Mouse (Mus musculus): Measurements from ENCODE around the gene Grhl1. TPM values are rescaled to one million over a fixed set of nuclear protein-coding genes. Genes with fewer than 3 reads are reported as not detected.
"Not testable (repeated sequence)": the region's sequence is repeated elsewhere in the genome, so short reads cannot be mapped to it uniquely, and the experiment has no call there.

Gene Grhl1
- 3.9 and 4.5 TPM in 2 replicates for polyA plus RNA-seq (2016; fragmentation: Nextera tagmentation; extraction: Ambion mirVana)

DNA sequence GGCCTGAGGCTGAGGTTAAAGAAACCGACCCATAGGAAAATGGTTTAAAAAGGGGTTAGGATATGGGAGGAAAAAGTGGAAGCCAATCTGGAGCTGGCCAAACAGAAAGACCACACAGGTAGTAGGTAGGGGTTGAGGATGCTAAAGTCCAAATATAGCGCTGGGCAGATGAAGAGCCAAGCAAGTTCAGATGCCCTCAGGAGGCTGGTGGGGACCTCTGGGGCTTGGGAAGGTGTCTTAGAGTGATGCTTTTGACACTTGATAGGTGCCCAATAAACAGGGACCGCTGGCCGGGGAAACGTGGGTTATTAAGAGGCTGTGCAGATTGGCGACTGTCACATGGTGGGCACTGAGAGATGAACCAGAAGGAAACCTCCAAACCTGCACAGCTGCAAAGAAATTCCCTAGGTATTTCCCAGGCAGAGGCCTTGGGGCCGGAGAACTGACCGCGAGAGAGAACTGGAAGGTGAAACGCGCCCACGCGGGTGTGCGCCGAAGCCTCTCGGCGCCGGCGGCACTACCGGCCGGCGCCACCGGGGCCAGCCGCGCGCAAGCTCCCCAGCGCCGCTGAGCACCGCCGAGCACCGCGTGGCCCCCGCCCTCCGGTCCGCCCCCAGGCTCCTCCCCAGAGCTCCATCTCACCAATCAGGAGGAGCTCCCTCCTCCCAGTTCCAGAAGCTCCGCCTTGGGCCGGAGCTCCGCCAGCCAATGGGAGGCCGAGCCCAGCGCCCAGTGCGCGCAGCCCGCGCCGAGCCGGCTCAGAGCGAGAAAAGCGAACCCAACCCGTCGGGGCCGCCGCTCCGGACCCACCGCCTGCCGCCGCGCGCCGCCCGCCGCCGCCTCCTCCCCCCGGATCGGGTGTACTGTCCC lies at the start of gene Grhl1:
TSS of gene Grhl1 (plus strand) at position 761 of the 870 bp plus-strand sequence.
- peak within 1 kb of the TSS; percentile 63 for H3K27ac ChIP-seq (ENCODE audit: poor library complexity, severe bottlenecking)
- peak within 1 kb of the TSS; percentile 86 for H3K4me2 ChIP-seq
- 1% methylated on average over 64 of the region's 64 CpGs for WGBS
- peak within 1 kb of the TSS; percentile 74 for H3K9ac ChIP-seq
- H3K9me3 ChIP-seq (replicated peaks) = no peaks in the 10 kb centered on the region
- peak; percentile 100 for ATAC-seq (ENCODE audit: insufficient number of reproducible peaks, low FRiP score)
- H3K36me3 ChIP-seq = peaks cover 2% of the 10 kb centered on the region
- peaks cover 13% of the 10 kb centered on the region for H3K27me3 ChIP-seq (replicated peaks)
- H3K4me1 ChIP-seq (replicated peaks) = peaks cover 20% of the 10 kb centered on the region
- H3K4me3 ChIP-seq = peak within 1 kb of the TSS; percentile 71

DNA sequence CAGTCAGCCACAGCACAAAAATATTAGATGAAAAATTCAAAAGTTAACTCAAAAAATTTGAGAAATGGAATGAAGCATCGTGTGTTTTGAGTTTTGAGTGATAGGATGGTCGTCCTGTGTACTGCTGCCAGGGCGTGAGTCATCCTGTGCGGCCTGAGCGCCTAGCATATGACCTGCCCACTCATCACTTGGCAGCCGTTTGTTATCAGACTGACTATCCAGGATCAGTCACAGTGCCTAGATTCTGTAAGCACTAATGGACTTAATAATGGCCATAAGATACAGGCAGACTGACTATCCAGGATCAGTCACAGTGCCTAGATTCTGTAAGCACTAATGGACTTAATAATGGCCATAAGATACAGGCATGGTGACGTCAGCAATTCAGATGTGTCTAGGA lies 47.0 kb upstream of the Grhl1 start:
- not testable (repeated sequence) for H3K27me3 ChIP-seq (replicated peaks); H3K9me3 ChIP-seq (replicated peaks); H3K4me1 ChIP-seq (replicated peaks); H3K4me2 ChIP-seq; ATAC-seq (ENCODE audit: insufficient number of reproducible peaks, low FRiP score); H3K27ac ChIP-seq (ENCODE audit: poor library complexity, severe bottlenecking); H3K4me3 ChIP-seq; H3K9ac ChIP-seq
- H3K36me3 ChIP-seq = peaks cover 19% of the 10 kb centered on the region
- 67% methylated on average over 7 of the region's 7 CpGs for WGBS

GRCm38 (mm10) chr12:24536390-24536789 lies 35.7 kb upstream of the Grhl1 start:
- ATAC-seq (ENCODE audit: insufficient number of reproducible peaks, low FRiP score) = no peak
- peaks cover 6% of the 10 kb centered on the region; the same call in 1 of the 2 replicates for H3K4me1 ChIP-seq (replicated peaks)
- WGBS = 53% methylated on average over 5 of the region's 5 CpGs
- H3K4me3 ChIP-seq = no peak overlapping the region
- H3K36me3 ChIP-seq = peaks cover 11% of the 10 kb centered on the region
- H3K4me2 ChIP-seq = no peak overlapping the region
- H3K27ac ChIP-seq (ENCODE audit: poor library complexity, severe bottlenecking) = no peak overlapping the region
- H3K9me3 ChIP-seq (replicated peaks) = no peaks in the 10 kb centered on the region
- no peaks in the 10 kb centered on the region for H3K27me3 ChIP-seq (replicated peaks)
- no peak overlapping the region for H3K9ac ChIP-seq

- H3K4me1 ChIP-seq (replicated peaks) = peaks cover 6% of the 10 kb centered on the region; the same call in 1 of the 2 replicates
- 75% methylated on average over 2 of the region's 2 CpGs for WGBS
- H3K27ac ChIP-seq (ENCODE audit: poor library complexity, severe bottlenecking) = no peak overlapping the region
- no peak overlapping the region for H3K4me3 ChIP-seq
- H3K9ac ChIP-seq = no peak overlapping the region
- H3K27me3 ChIP-seq (replicated peaks) = no peaks in the 10 kb centered on the region
- H3K4me2 ChIP-seq = no peak overlapping the region
- peaks cover 6% of the 10 kb centered on the region for H3K36me3 ChIP-seq
- ATAC-seq (ENCODE audit: insufficient number of reproducible peaks, low FRiP score) = no peak
- H3K9me3 ChIP-seq (replicated peaks) = no peaks in the 10 kb centered on the region
Observed at GRCm38 (mm10) chr12:24537201-24537600, 34.9 kb upstream of the Grhl1 start.

GRCm38 (mm10) chr12:24537965-24538364 lies 34.1 kb upstream of the Grhl1 start:
- Histone ChIP-seq H3K4me2 (no peak overlapping the region), H3K9me3 (replicated peaks) (no peaks in the 10 kb centered on the region), H3K9ac (no peak overlapping the region), H3K36me3 (peaks cover 3% of the 10 kb centered on the region), H3K27ac (ENCODE audit: poor library complexity, severe bottlenecking) (no peak overlapping the region), H3K4me1 (replicated peaks) (peaks cover 6% of the 10 kb centered on the region; the same call in 1 of the 2 replicates), H3K4me3 (no peak overlapping the region), H3K27me3 (replicated peaks) (no peaks in the 10 kb centered on the region)
- WGBS = 53% methylated on average over 4 of the region's 4 CpGs
- no peak for ATAC-seq (ENCODE audit: insufficient number of reproducible peaks, low FRiP score)

- H3K4me1 ChIP-seq (replicated peaks) = 0 out of 2 replicates have a peak, but pooled peaks cover 3% of the 10 kb centered on the region
- no peak overlapping the region for H3K27ac ChIP-seq (ENCODE audit: poor library complexity, severe bottlenecking)
- peaks cover 13% of the 10 kb centered on the region for H3K36me3 ChIP-seq
- no peak overlapping the region for H3K4me2 ChIP-seq
- ATAC-seq (ENCODE audit: insufficient number of reproducible peaks, low FRiP score) = no peak
- no peaks in the 10 kb centered on the region for H3K27me3 ChIP-seq (replicated peaks)
- H3K9ac ChIP-seq = no peak overlapping the region
- WGBS = 79% methylated on average over 16 of the region's 16 CpGs
- no peak overlapping the region for H3K4me3 ChIP-seq
- H3K9me3 ChIP-seq (replicated peaks) = no peaks in the 10 kb centered on the region
Observed at GRCm38 (mm10) chr12:24541426-24542154, 30.5 kb upstream of the Grhl1 start.

DNA sequence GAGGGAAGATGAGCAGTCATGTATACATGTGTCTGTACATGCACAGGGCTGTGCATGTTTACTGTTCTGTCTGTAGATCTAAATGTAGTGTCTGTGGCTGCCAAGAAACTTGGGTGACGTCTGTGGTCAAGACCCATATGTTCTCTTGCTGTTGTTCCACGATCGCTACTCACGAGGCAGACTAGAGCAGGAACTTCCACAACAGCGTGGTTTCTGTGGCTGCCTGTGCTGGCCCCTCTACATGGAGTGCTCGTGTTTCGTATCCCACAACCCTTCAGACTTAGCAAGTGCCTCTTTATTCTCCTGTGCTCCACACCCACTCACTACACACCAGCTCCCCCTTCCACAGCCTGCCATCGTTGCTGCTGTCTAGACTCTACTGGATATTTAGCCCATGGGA lies 24.4 kb upstream of the Grhl1 start:
- ATAC-seq (ENCODE audit: insufficient number of reproducible peaks, low FRiP score) = no peak
- H3K27me3 ChIP-seq (replicated peaks) = no peaks in the 10 kb centered on the region
- H3K4me2 ChIP-seq = no peak overlapping the region
- H3K36me3 ChIP-seq = peaks cover 43% of the 10 kb centered on the region
- no peak overlapping the region for H3K4me3 ChIP-seq
- no peaks in the 10 kb centered on the region for H3K9me3 ChIP-seq (replicated peaks)
- H3K9ac ChIP-seq = no peak overlapping the region
- no peak overlapping the region for H3K27ac ChIP-seq (ENCODE audit: poor library complexity, severe bottlenecking)
- peaks cover 20% of the 10 kb centered on the region for H3K4me1 ChIP-seq (replicated peaks)
- WGBS = 88% methylated on average over 8 of the region's 8 CpGs

GRCm38 (mm10) chr12:24548885-24549284 lies 23.2 kb upstream of the Grhl1 start:
- Histone ChIP-seq H3K9ac (no peak overlapping the region), H3K4me1 (replicated peaks) (peaks cover 23% of the 10 kb centered on the region), H3K4me2 (no peak overlapping the region), H3K36me3 (peaks cover 43% of the 10 kb centered on the region), H3K4me3 (no peak overlapping the region), H3K27me3 (replicated peaks) (no peaks in the 10 kb centered on the region), H3K9me3 (replicated peaks) (no peaks in the 10 kb centered on the region), H3K27ac (ENCODE audit: poor library complexity, severe bottlenecking) (peak overlapping the region; percentile 63; the same call in 1 of the 2 replicates)
- WGBS = 71% methylated on average over 6 of the region's 6 CpGs
- ATAC-seq (ENCODE audit: insufficient number of reproducible peaks, low FRiP score) = no peak

- Histone ChIP-seq H3K4me1 (replicated peaks) (peaks cover 32% of the 10 kb centered on the region), H3K4me3 (no peak overlapping the region), H3K27me3 (replicated peaks) (no peaks in the 10 kb centered on the region), H3K4me2 (no peak overlapping the region), H3K36me3 (peaks cover 32% of the 10 kb centered on the region), H3K9ac (no peak overlapping the region), H3K27ac (ENCODE audit: poor library complexity, severe bottlenecking) (peak overlapping the region; percentile 38; the same call in 1 of the 2 replicates), H3K9me3 (replicated peaks) (no peaks in the 10 kb centered on the region)
- 0 out of 2 replicates have a peak, but pooled peaks have one; percentile 33 for ATAC-seq (ENCODE audit: insufficient number of reproducible peaks, low FRiP score)
- 38% methylated on average over 2 of the region's 2 CpGs for WGBS
Observed at GRCm38 (mm10) chr12:24552531-24552930, 19.6 kb upstream of the Grhl1 start.

- no peak for ATAC-seq (ENCODE audit: insufficient number of reproducible peaks, low FRiP score)
- Histone ChIP-seq H3K27ac (ENCODE audit: poor library complexity, severe bottlenecking) (no peak overlapping the region; the same call in 1 of the 2 replicates), H3K9ac (no peak overlapping the region), H3K4me2 (no peak overlapping the region), H3K4me1 (replicated peaks) (peaks cover 16% of the 10 kb centered on the region), H3K9me3 (replicated peaks) (no peaks in the 10 kb centered on the region), H3K36me3 (peaks cover 28% of the 10 kb centered on the region), H3K27me3 (replicated peaks) (no peaks in the 10 kb centered on the region), H3K4me3 (no peak overlapping the region)
- WGBS = 71% methylated on average over 8 of the region's 8 CpGs
Observed at GRCm38 (mm10) chr12:24555976-24556375, 16.1 kb upstream of the Grhl1 start.

DNA sequence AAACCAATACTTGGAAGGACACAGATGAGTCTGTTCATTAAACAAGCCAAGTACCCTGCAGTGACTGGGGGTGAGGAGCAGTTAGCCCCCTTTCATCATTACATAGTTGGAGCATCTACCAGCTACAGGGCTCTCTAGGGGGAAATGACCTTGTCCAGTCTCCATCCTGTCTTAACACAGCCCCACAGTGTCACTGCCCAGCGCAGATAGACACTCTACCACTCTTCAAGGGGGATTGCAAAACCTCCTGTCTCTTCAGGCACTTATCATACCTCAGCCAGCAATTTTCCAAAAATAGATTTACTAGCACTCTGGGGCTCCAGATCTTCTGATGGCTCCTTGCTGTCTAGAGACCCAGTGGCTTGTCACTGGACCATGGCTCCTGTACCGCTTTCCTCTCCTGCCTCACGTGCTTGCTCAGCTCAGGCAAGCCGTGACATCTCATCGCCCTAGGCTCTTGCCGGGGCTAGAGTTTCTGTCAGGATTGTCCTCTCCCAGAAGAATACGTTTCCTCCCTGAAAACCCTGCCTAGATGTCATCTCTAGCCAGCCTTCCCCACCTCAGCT lies 8.6 kb upstream of the Grhl1 start:
- H3K4me1 ChIP-seq (replicated peaks) = peaks cover 21% of the 10 kb centered on the region
- no peaks in the 10 kb centered on the region for H3K9me3 ChIP-seq (replicated peaks)
- H3K27me3 ChIP-seq (replicated peaks) = no peaks in the 10 kb centered on the region
- WGBS = 33% methylated on average over 7 of the region's 7 CpGs
- H3K9ac ChIP-seq = no peak overlapping the region
- H3K27ac ChIP-seq (ENCODE audit: poor library complexity, severe bottlenecking) = peak overlapping the region; percentile 84
- H3K4me2 ChIP-seq = 0 out of 2 replicates have a peak overlapping the region, but pooled peaks have one; percentile 2
- H3K36me3 ChIP-seq = peaks cover 11% of the 10 kb centered on the region
- no peak overlapping the region for H3K4me3 ChIP-seq
- ATAC-seq (ENCODE audit: insufficient number of reproducible peaks, low FRiP score) = peak; percentile 66

All from heart, embryonic 12.5 days (tissue).